Mouse (Mus musculus) ES-Bruce4 (cell line): Measurements from ENCODE around the gene Hist1h1d.
"Not testable (repeated sequence)": the region's sequence is repeated elsewhere in the genome, so short reads cannot be mapped to it uniquely, and the experiment has no call there.

Source experiments
- CTCF ChIP-seq: IDR thresholded peaks from one replicate; pipeline ENCODE4 v1.8.1; 2011; ENCODE audit warnings: low read depth, low read length
- POLR2A ChIP-seq: IDR thresholded peaks from one replicate; pipeline ENCODE4 v1.8.1; 2011; ENCODE audit warnings: low read length; ENCODE audit not compliant: insufficient read depth

- not testable (repeated sequence) for TF ChIP-seq POLR2A, CTCF
Observed at GRCm38 (mm10) chr13:23542225-23542980, 10.7 kb upstream of the Hist1h1d start.
